ENCODE assay signal across 7 mouse cellular contexts in the genomic region with DNA sequence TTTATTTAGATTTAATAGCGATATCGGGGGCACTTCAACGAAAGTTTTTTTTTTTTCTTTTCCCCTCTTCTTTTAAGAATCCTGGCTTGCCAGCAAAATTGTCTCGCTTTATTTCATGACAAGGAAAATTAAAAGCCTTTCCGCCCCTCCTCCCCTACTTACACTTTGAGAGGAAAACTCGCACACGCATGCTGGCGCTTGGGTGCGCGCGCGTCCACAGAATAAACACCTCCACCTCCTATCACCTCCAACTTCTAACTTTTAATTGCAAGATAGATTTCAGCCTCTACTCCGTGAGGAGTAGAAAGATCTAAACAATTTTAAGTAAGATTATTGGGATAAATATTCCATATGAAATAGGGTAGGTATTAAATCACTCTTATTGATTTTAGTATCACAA. TPM values are rescaled to one million over a fixed set of nuclear protein-coding genes. Genes with fewer than 3 reads are reported as not detected.
DNase-seq lines count a peak whose midpoint lies in the region; ATAC-seq and TF ChIP-seq lines count a peak whose summit lies in the region.

No protein-coding gene starts in this region.

- no peaks in the 10 kb centered on the region for H3K9me3 ChIP-seq in E14TG2a.4 (ENCODE audit: low read length)
- no peaks in the 10 kb centered on the region for H3K9me3 ChIP-seq in hindbrain, embryonic 11.5 days (ENCODE audit: control insufficient read depth, low read length)
- H3K9me3 ChIP-seq in midbrain, embryonic 11.5 days (ENCODE audit: control insufficient read depth, low read length) = no peaks in the 10 kb centered on the region

- peaks cover 84% of the 10 kb centered on the region for H3K27me3 ChIP-seq in E14TG2a.4 (ENCODE audit: insufficient read depth, low read length)
- 0 out of 2 replicates have a peak, but pooled peaks cover 2% of the 10 kb centered on the region for H3K27me3 ChIP-seq in hindbrain, embryonic 11.5 days (ENCODE audit: control insufficient read depth, insufficient read depth, low read length)
- no peaks in the 10 kb centered on the region for H3K27me3 ChIP-seq in midbrain, embryonic 11.5 days (ENCODE audit: control insufficient read depth, insufficient read depth, low read length)

- peaks cover 38% of the 10 kb centered on the region for H3K4me1 ChIP-seq in E14TG2a.4 (replicated peaks; ENCODE audit: low read depth, low read length)
- H3K4me1 ChIP-seq in hindbrain, embryonic 11.5 days (replicated peaks; ENCODE audit: control insufficient read depth, insufficient read depth, low read length) = peaks cover 20% of the 10 kb centered on the region
- peaks cover 31% of the 10 kb centered on the region for H3K4me1 ChIP-seq in midbrain, embryonic 11.5 days (ENCODE audit: control insufficient read depth, insufficient read depth, low read length)

- no peaks in the 10 kb centered on the region for H3K36me3 ChIP-seq in E14TG2a.4 (ENCODE audit: insufficient read depth, low read length)
- peaks cover 6% of the 10 kb centered on the region for H3K36me3 ChIP-seq in hindbrain, embryonic 11.5 days (ENCODE audit: control insufficient read depth, insufficient read depth, low read length)
- H3K36me3 ChIP-seq in midbrain, embryonic 11.5 days (ENCODE audit: control insufficient read depth, insufficient read depth, low read length) = peaks cover 19% of the 10 kb centered on the region

- WGBS in hindbrain, embryonic 11.5 days = 1% methylated on average over 13 of the region's 13 CpGs
- under 1% methylated on average over 13 of the region's 13 CpGs for WGBS in midbrain, embryonic 11.5 days

- H3K4me3 ChIP-seq in E14TG2a.4 (replicated peaks; ENCODE audit: low read length) = peak overlapping the region; percentile 81
- H3K4me3 ChIP-seq in hindbrain, embryonic 11.5 days (ENCODE audit: low read depth, low read length) = peak overlapping the region; percentile 98
- H3K4me3 ChIP-seq in midbrain, embryonic 11.5 days (ENCODE audit: low read depth, low read length) = peak overlapping the region; percentile 100

- H3K9ac ChIP-seq in hindbrain, embryonic 11.5 days (ENCODE audit: low read depth, low read length) = peak overlapping the region; percentile 100
- H3K9ac ChIP-seq in midbrain, embryonic 11.5 days (ENCODE audit: low read length) = peak overlapping the region; percentile 100

- peak; percentile 24 for DNase-seq in Muller cell, postnatal 12 days (ENCODE audit: inconsistent ontology term)
- peak; percentile 63 for DNase-seq in hindbrain, embryonic 11.5 days (ENCODE audit: low spot score)
- peak; percentile 93 for DNase-seq in midbrain, embryonic 11.5 days (ENCODE audit: low spot score, missing footprints)
- DNase-seq in testis, postnatal 14 days (ENCODE audit: low spot score) = no peak
- no peak for DNase-seq in layer of hippocampus, postnatal 36 days
- no peak for DNase-seq in spleen, postnatal 14 days (ENCODE audit: low spot score in 2 of 2)

- H3K4me2 ChIP-seq in hindbrain, embryonic 11.5 days (replicated peaks; ENCODE audit: low read depth, low read length) = peak overlapping the region; percentile 98
- H3K4me2 ChIP-seq in midbrain, embryonic 11.5 days = peak overlapping the region; percentile 70

- ATAC-seq in hindbrain, embryonic 11.5 days (ENCODE audit: low FRiP score) = no peak
- no peak for ATAC-seq in midbrain, embryonic 11.5 days (ENCODE audit: low FRiP score)

- H3K27ac ChIP-seq in hindbrain, embryonic 11.5 days (ENCODE audit: low read depth, low read length) = peak overlapping the region; percentile 99
- peak overlapping the region; percentile 99 for H3K27ac ChIP-seq in midbrain, embryonic 11.5 days (ENCODE audit: low read depth, low read length)

- TF ChIP-seq CTCF in E14TG2a.4 (conservative IDR thresholded peaks at IDR 0.05; ENCODE audit: low read length) = no peak

RNA-seq across cellular contexts. Expression of a gene that starts 1.1 kb away (rescaled TPM):
- 41.9 and 42.5 TPM in 2 replicates for polyA plus RNA-seq in hindbrain, embryonic 11.5 days (2014; fragmentation: Nextera tagmentation; extraction: Ambion mirVana)
- 42.0 and 46.2 TPM in 2 replicates for polyA plus RNA-seq in midbrain, embryonic 11.5 days (2014; fragmentation: Nextera tagmentation; extraction: Ambion mirVana)
- 10 to 100 TPM; 34.2 to 38.1 TPM for total RNA-seq in layer of hippocampus, postnatal 36 days (2021)

Comparison
In these comparisons a context has a peak if more than half of its experiments do, and no peak if none do; other contexts are left out.
1. DNase-seq: peak in Muller cell, postnatal 12 days (single experiment), hindbrain, embryonic 11.5 days (single experiment) and midbrain, embryonic 11.5 days (single experiment); none in testis, postnatal 14 days (single experiment), layer of hippocampus, postnatal 36 days (0 of 2) and spleen, postnatal 14 days (0 of 2).
2. Peak in every context shown above with its lines, with median percentiles within 50 percentile points of each other: H3K4me3 ChIP-seq.